Mouse (Mus musculus): Measurements from ENCODE around the gene Eipr1.

GRCm38 (mm10) chr12:28863260-28863659 lies 111.7 kb downstream of the Eipr1 start:
- TF ChIP-seq CTCF (IDR thresholded peaks at IDR 0.05) (no peak), EP300 (IDR thresholded peaks at IDR 0.05; ENCODE audit: insufficient read depth, low read depth, low read length) (no peak), POLR2A (IDR thresholded peaks at IDR 0.05; ENCODE audit: insufficient read depth, low read depth, low read length) (no peak)

All from heart, adult 2 months (tissue).